Mouse (Mus musculus): ENCODE measurements around the gene Fev. TPM values are rescaled to one million over a fixed set of nuclear protein-coding genes. Genes with fewer than 3 reads are reported as not detected.

Fev gene
- polyA plus RNA-seq, 2 experiments = 0.03 to 0.09 TPM

DNA sequence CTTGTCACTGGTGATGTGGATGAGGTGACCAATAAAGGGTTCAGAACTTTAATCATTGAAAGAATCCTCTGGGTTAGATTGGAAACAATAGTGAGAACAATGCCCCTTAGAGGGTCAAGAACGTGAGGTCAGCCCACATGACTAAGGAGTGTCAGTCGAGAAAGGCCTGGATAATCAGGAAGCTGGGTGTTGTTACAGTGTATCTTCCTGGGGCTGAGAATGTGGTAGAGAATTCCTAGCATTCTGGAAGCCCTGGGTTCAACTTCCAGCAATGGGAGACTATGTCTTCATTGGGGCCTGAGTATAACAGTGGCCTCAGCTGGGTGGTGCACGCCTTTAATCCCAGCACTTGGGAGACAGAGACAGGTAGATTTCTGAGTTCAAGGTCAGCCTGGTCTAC is 8.0 kb downstream of the Fev start:
- TF ChIP-seq EP300 (IDR thresholded peaks at IDR 0.05; ENCODE audit: low read depth) = no peak
- no peak for TF ChIP-seq CTCF (IDR thresholded peaks at IDR 0.05; ENCODE audit: low read depth)
- Histone ChIP-seq H3K9me3 (ENCODE audit: control insufficient read depth, low read length) (no peaks in the 10 kb centered on the region), H3K36me3 (replicated peaks; ENCODE audit: control insufficient read depth, insufficient read depth, low read depth) (no peaks in the 10 kb centered on the region), H3K4me1 (replicated peaks; ENCODE audit: control insufficient read depth in 2 of 2, insufficient read depth in 2 of 2, low read length in 1 of 2) (no peaks in the 10 kb centered on the region), H3K4me3 (ENCODE audit: insufficient read depth in 1 of 2, low read depth in 2 of 2, low read length in 2 of 2) (no peak overlapping the region), H3K27me3 (ENCODE audit: control insufficient read depth, insufficient read depth, low read length) (peaks cover 17% of the 10 kb centered on the region), H3K27ac (no peak overlapping the region), H3K9ac (replicated peaks) (no peak overlapping the region), H3K4me2 (ENCODE audit: low read depth) (no peak overlapping the region)
- ATAC-seq (ENCODE audit: insufficient read depth) = no peak
- no peak for DNase-seq (ENCODE audit: low read depth in 3 of 3, low spot score in 3 of 3)
- 20% methylated on average over 3 of the region's 3 CpGs for WGBS (ENCODE audit: insufficient replicate concordance)

DNA sequence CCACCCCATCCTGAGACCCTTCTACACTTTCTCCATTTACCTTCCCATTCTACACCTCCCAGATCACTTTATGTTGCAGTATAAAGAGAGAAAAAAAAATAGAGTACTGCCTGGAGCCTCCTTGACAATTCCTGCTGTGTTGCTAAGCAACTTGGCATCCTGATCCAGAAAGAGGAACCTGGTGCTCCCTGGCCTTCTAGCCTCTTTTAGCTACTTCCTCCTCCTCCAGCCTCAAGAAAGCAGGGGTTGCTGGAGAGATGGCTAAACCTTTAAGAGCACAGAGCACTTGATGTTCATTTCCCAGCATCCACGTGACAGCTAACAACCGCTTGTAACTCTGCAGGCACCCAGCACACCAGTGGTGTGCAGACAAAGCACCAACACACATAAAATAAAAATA is 13.0 kb downstream of the Fev start:
- no peaks in the 10 kb centered on the region for H3K4me1 ChIP-seq (replicated peaks; ENCODE audit: control insufficient read depth in 2 of 2, insufficient read depth in 2 of 2, low read length in 1 of 2)

DNA sequence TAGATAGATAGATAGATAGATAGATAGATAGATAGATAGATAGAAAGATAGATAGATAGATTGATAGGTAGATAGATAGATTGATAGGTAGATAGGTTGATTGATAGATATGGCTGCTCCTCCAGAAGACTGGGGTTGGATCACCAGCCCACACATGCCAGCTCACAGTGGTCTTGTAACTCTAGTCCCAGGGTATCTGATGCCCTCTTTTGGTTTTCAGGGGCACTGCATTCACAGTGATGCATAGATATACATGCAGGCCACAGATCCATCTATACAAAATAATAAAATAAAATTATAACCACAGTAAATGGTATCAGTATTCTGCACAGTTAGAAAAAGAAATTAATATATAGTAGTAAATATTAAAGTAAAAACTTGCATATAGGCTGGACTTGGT is 23.4 kb downstream of the Fev start:
- H3K9ac ChIP-seq (replicated peaks) = no peak overlapping the region
- H3K27me3 ChIP-seq (ENCODE audit: control insufficient read depth, insufficient read depth, low read length) = peaks cover 26% of the 10 kb centered on the region
- H3K36me3 ChIP-seq (replicated peaks; ENCODE audit: control insufficient read depth, insufficient read depth, low read depth) = no peaks in the 10 kb centered on the region
- DNase-seq (ENCODE audit: low read depth in 3 of 3, low spot score in 3 of 3) (no peak), ATAC-seq (ENCODE audit: insufficient read depth) (no peak)
- TF ChIP-seq CTCF (IDR thresholded peaks at IDR 0.05; ENCODE audit: low read depth) = no peak
- TF ChIP-seq EP300 (IDR thresholded peaks at IDR 0.05; ENCODE audit: low read depth) = no peak
- H3K4me3 ChIP-seq (ENCODE audit: insufficient read depth in 1 of 2, low read depth in 2 of 2, low read length in 2 of 2) = no peak overlapping the region
- no peak overlapping the region for H3K4me2 ChIP-seq (ENCODE audit: low read depth)
- no peaks in the 10 kb centered on the region for H3K9me3 ChIP-seq (ENCODE audit: control insufficient read depth, low read length)
- H3K4me1 ChIP-seq (replicated peaks; ENCODE audit: control insufficient read depth in 2 of 2, insufficient read depth in 2 of 2, low read length in 1 of 2) = no peaks in the 10 kb centered on the region
- H3K27ac ChIP-seq = no peak overlapping the region

More for the DNA sequence above, 13.0 kb downstream of the Fev start:
- ATAC-seq (ENCODE audit: insufficient read depth) = no peak
- Histone ChIP-seq H3K4me2 (ENCODE audit: low read depth) (no peak overlapping the region), H3K4me3 (ENCODE audit: insufficient read depth in 1 of 2, low read depth in 2 of 2, low read length in 2 of 2) (no peak overlapping the region), H3K9me3 (ENCODE audit: control insufficient read depth, low read length) (no peaks in the 10 kb centered on the region), H3K9ac (replicated peaks) (no peak overlapping the region), H3K36me3 (replicated peaks; ENCODE audit: control insufficient read depth, insufficient read depth, low read depth) (no peaks in the 10 kb centered on the region), H3K27me3 (ENCODE audit: control insufficient read depth, insufficient read depth, low read length) (no peaks in the 10 kb centered on the region), H3K27ac (no peak overlapping the region)
- DNase-seq (ENCODE audit: low read depth in 3 of 3, low spot score in 3 of 3) = no peak
- TF ChIP-seq EP300 (IDR thresholded peaks at IDR 0.05; ENCODE audit: low read depth) (no peak), CTCF (IDR thresholded peaks at IDR 0.05; ENCODE audit: low read depth) (no peak)
- 54% methylated on average over 2 of the region's 2 CpGs for WGBS (ENCODE audit: insufficient replicate concordance)

DNA sequence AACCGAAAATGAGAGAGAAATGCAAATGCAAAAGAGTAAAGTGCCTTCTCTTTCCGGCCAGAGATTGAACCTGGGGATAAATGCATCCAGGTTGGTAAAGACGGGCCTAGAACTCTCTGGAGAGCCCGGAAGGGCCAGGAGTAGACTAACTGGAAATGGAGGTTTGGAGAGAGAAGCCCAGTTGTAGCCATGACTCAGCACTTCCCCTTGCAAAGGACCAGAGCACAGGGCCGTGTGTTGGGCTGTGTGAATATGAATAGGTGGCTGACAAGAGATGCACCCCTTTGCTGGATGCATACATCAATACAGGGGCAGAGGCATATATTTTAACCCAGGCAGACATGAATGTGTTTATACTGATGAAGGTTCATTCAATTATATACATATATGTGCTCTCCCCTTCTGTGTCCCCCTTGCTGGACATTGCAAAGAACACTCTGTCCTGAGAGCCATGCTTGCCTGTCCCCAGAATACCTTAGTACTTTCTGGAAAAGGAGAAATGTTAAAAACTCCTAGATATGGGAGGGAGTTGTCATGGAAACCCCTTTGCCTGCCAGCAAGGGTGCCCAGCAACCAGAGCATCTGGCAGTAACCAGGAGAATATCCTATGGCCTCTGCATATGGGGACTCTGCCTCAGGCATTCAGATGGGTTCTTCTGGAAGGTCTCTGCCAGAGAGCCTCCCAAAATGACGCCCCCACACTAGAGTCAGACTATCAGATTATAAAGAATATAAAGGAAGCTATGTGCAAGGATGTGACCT is 25.8 kb downstream of the Fev start:
- Histone ChIP-seq H3K9me3 (ENCODE audit: control insufficient read depth, low read length) (no peaks in the 10 kb centered on the region), H3K4me3 (ENCODE audit: insufficient read depth in 1 of 2, low read depth in 2 of 2, low read length in 2 of 2) (no peak overlapping the region), H3K4me2 (ENCODE audit: low read depth) (no peak overlapping the region), H3K27me3 (ENCODE audit: control insufficient read depth, insufficient read depth, low read length) (peaks cover 49% of the 10 kb centered on the region), H3K27ac (no peak overlapping the region), H3K9ac (replicated peaks) (no peak overlapping the region), H3K36me3 (replicated peaks; ENCODE audit: control insufficient read depth, insufficient read depth, low read depth) (no peaks in the 10 kb centered on the region), H3K4me1 (replicated peaks; ENCODE audit: control insufficient read depth in 2 of 2, insufficient read depth in 2 of 2, low read length in 1 of 2) (no peaks in the 10 kb centered on the region)
- no peak for ATAC-seq (ENCODE audit: insufficient read depth)
- whole genome bisulfite sequencing (ENCODE audit: insufficient replicate concordance) = 20% methylated on average over 6 of the region's 6 CpGs
- TF ChIP-seq EP300 (IDR thresholded peaks at IDR 0.05; ENCODE audit: low read depth) = no peak
- no peak for TF ChIP-seq CTCF (IDR thresholded peaks at IDR 0.05; ENCODE audit: low read depth)
- no peak for DNase-seq (ENCODE audit: low read depth in 3 of 3, low spot score in 3 of 3)

DNA sequence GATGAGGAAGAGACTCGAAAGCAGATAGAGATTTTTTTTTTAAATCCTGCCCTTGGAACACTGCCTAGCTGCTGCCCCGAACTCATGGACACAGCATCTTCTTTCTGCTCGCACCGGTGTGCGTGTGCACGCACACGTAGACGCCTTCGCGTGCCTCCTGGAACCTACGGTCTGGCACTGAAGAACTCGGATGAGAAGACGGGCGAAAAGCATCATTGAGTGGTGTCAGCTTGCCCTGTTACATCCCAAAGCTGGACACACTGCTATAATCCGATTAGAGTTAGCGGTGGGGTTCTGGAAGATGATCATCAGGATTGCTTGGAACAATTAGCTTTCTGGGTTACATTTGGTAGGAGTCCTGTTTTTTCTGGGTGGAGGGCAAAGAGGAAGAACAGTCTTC is 26.4 kb downstream of the Fev start:
- ATAC-seq (ENCODE audit: insufficient read depth) = no peak
- Histone ChIP-seq H3K4me2 (ENCODE audit: low read depth) (no peak overlapping the region), H3K4me3 (ENCODE audit: insufficient read depth in 1 of 2, low read depth in 2 of 2, low read length in 2 of 2) (no peak overlapping the region), H3K9ac (replicated peaks) (no peak overlapping the region), H3K27ac (no peak overlapping the region), H3K36me3 (replicated peaks; ENCODE audit: control insufficient read depth, insufficient read depth, low read depth) (no peaks in the 10 kb centered on the region), H3K27me3 (ENCODE audit: control insufficient read depth, insufficient read depth, low read length) (peaks cover 55% of the 10 kb centered on the region), H3K4me1 (replicated peaks; ENCODE audit: control insufficient read depth in 2 of 2, insufficient read depth in 2 of 2, low read length in 1 of 2) (no peaks in the 10 kb centered on the region), H3K9me3 (ENCODE audit: control insufficient read depth, low read length) (no peaks in the 10 kb centered on the region)
- no peak for DNase-seq (ENCODE audit: low read depth in 3 of 3, low spot score in 3 of 3)
- WGBS (ENCODE audit: insufficient replicate concordance) = 8% methylated on average over 16 of the region's 16 CpGs
- TF ChIP-seq EP300 (IDR thresholded peaks at IDR 0.05; ENCODE audit: low read depth) (no peak), CTCF (IDR thresholded peaks at IDR 0.05; ENCODE audit: low read depth) (no peak)
